Mouse (Mus musculus) embryonic facial prominence, embryonic 15.5 days (tissue): Measurements from ENCODE around the gene Cdip1. TPM values are rescaled to one million over a fixed set of nuclear protein-coding genes. Genes with fewer than 3 reads are reported as not detected.
"Not testable (repeated sequence)": the region's sequence is repeated elsewhere in the genome, so short reads cannot be mapped to it uniquely, and the experiment has no call there.

Source experiments
- ATAC-seq: fragments of 200-750 bp; cut with Nextera tagmentation; 2 replicates; pipeline ENCODE4 v1.8.0; 2017; ENCODE audit warnings: low read depth, moderate TSS enrichment; ENCODE audit not compliant: insufficient number of reproducible peaks, low FRiP score, low TSS enrichment
- H3K27ac ChIP-seq: fragments of 300-500 bp; sonication (generic); replicated peaks from 2 replicates; pipeline ENCODE4 v1.5.1; 2015; ENCODE audit warnings: mild to moderate bottlenecking, inconsistent platforms
- H3K27me3 ChIP-seq: fragments of 300-500 bp; sonication (generic); 2 replicates; pipeline ENCODE4 v1.6.1; 2015; ENCODE audit warnings: inconsistent platforms
- H3K36me3 ChIP-seq: fragments of 300-500 bp; sonication (generic); 2 replicates; pipeline ENCODE4 v1.6.1; 2015; ENCODE audit warnings: mild to moderate bottlenecking, inconsistent platforms
- H3K4me1 ChIP-seq: fragments of 300-500 bp; sonication (generic); 2 replicates; pipeline ENCODE4 v1.6.1; 2015; ENCODE audit warnings: inconsistent platforms
- H3K4me2 ChIP-seq: fragments of 300-500 bp; sonication (generic); replicated peaks from 2 replicates; pipeline ENCODE4 v1.6.1; 2015; ENCODE audit warnings: mild to moderate bottlenecking, inconsistent platforms
- H3K4me3 ChIP-seq: fragments of 300-500 bp; sonication (generic); replicated peaks from 2 replicates; pipeline ENCODE4 v1.5.1; 2015; ENCODE audit warnings: mild to moderate bottlenecking, inconsistent platforms
- H3K9ac ChIP-seq: fragments of 300-500 bp; sonication (generic); 2 replicates; pipeline ENCODE4 v1.6.1; 2015; ENCODE audit warnings: inconsistent platforms
- H3K9me3 ChIP-seq: fragments of 300-500 bp; sonication (generic); replicated peaks from 2 replicates; pipeline ENCODE4 v1.6.1; 2016; ENCODE audit warnings: inconsistent platforms
- WGBS: fragments of 180-500 bp; shearing (Covaris S2); methylation state at CpG from one replicate; pipeline ENCODE4 v1.1.7; 2015; 5-methylcytosine and 5-hydroxymethylcytosine counted together
- polyA plus RNA-seq: library from polyadenylated mRNA; unstranded; fragments of >200 nt; fragmentation: Nextera tagmentation; extraction: Ambion mirVana; gene quantifications from 2 replicates; pipeline ENCODE4 v1.2.1, GENCODE M21; 2015

Cdip1 gene
- polyA plus RNA-seq, 1 experiment from 2014 or later = 96.6 TPM

DNA sequence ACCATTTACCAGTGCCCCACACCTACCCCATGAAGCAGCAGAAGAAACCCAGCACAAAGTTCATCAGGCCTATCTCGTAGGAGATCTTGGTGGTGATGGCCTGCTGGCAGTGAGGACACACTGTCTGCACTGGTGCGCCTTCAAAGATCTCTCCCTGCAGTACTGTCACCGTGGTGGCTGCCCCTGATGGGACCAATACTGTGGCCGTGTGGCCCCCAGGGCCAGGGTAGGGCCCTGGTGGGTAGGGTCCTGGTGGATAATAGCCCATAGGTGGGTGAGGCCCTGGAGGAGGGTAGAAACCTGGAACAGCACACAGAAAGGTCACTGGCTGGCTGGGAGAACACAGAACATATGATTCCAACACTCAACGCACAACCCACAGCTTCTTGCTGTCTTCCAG lies 21.4 kb downstream of the Cdip1 start:
- Histone ChIP-seq H3K36me3 (peaks cover 67% of the 10 kb centered on the region), H3K9ac (no peak overlapping the region), H3K4me1 (peaks cover 8% of the 10 kb centered on the region), H3K9me3 (no peaks in the 10 kb centered on the region), H3K4me3 (no peak overlapping the region), H3K27me3 (no peaks in the 10 kb centered on the region), H3K27ac (no peak overlapping the region), H3K4me2 (no peak overlapping the region)
- no peak for ATAC-seq
- 89% methylated on average over 5 of the region's 5 CpGs for WGBS

DNA sequence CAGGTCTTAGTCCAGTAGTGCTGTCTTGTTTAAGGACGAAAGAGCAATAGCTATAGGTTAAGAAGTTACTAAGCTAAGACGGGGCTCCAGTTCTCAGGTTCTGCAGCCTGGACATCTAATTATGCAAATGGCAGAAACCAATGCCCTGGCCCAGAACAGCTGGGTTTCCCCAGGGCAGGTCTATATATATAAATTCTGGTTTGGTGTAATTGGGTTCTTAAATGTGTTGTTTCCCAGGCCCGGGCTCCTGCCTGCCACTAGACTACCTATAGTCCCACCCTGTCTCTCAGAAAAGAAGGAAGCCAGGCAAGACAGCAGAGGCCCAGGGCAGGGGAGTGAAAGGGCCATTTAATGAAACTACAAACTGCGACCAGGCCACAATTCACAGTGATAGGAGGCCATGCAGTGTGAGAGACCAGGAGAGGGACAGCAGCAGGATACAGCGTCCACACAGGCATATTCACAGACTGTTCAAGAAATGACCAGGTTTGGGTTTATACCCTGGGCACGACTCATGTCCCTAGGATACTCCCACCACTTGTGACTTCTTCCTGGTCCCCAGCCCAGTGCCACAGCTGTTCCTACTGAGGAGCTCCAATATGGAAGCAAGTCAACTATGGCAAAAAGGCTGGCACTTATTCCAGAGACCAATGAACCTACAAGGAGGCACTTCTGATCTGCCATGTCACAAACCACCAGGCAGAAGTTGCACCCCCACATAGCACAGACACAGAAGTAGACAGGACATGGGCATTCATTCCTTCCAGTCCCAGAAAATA lies 22.9 kb downstream of the Cdip1 start:
- Histone ChIP-seq H3K27me3 (no peaks in the 10 kb centered on the region), H3K4me2 (no peak overlapping the region), H3K27ac (no peak overlapping the region), H3K4me3 (no peak overlapping the region), H3K9me3 (no peaks in the 10 kb centered on the region), H3K9ac (no peak overlapping the region), H3K4me1 (no peaks in the 10 kb centered on the region), H3K36me3 (peaks cover 71% of the 10 kb centered on the region)
- no peak for ATAC-seq
- 79% methylated on average over 6 of the region's 6 CpGs for WGBS

- Histone ChIP-seq H3K27ac (no peak overlapping the region), H3K9ac (no peak overlapping the region), H3K27me3 (no peaks in the 10 kb centered on the region), H3K36me3 (peaks cover 71% of the 10 kb centered on the region), H3K4me1 (no peaks in the 10 kb centered on the region), H3K9me3 (no peaks in the 10 kb centered on the region), H3K4me3 (no peak overlapping the region), H3K4me2 (no peak overlapping the region)
- 87% methylated on average over 2 of the region's 2 CpGs for WGBS
- ATAC-seq = no peak
Observed at GRCm38 (mm10) chr16:4765852-4766251, 24.2 kb downstream of the Cdip1 start.

- Histone ChIP-seq H3K4me2 (no peak overlapping the region), H3K27me3 (no peaks in the 10 kb centered on the region), H3K9me3 (no peaks in the 10 kb centered on the region), H3K9ac (no peak overlapping the region), H3K4me3 (no peak overlapping the region), H3K27ac (no peak overlapping the region), H3K4me1 (no peaks in the 10 kb centered on the region), H3K36me3 (peaks cover 49% of the 10 kb centered on the region)
- WGBS = 40% methylated on average over 2 of the region's 2 CpGs
- ATAC-seq = no peak
Observed at GRCm38 (mm10) chr16:4763276-4763675, 26.8 kb downstream of the Cdip1 start.

DNA sequence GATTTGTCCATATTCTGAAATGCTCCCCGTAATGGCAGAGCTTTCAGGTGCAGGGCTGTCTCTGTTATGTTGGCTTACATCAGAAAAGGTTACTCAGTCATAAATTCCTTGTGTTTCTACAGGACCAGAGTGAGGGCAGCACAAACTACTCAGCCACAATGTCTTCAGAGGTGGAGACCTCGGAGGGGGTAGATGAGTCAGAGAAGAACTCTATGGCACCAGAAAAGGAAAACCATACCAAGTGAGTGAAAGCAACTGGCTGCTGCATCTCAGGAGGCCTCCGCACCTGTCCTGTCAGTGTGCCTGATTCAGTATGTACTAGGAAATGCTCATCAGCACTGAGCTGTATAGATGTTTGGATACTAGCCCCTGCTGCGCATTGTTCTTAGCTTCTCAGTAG lies 27.7 kb downstream of the Cdip1 start:
- Histone ChIP-seq H3K27me3 (no peaks in the 10 kb centered on the region), H3K9ac (no peak overlapping the region), H3K4me3 (no peak overlapping the region), H3K36me3 (peaks cover 40% of the 10 kb centered on the region), H3K4me2 (no peak overlapping the region), H3K4me1 (no peaks in the 10 kb centered on the region), H3K9me3 (no peaks in the 10 kb centered on the region), H3K27ac (no peak overlapping the region)
- ATAC-seq = no peak
- WGBS = 92% methylated on average over 4 of the region's 4 CpGs

- peak overlapping the region; percentile 9; the same call in 1 of the 2 replicates for H3K9ac ChIP-seq
- H3K27me3 ChIP-seq, H3K36me3 ChIP-seq, H3K9me3 ChIP-seq, H3K4me1 ChIP-seq: not testable (repeated sequence)
- H3K27ac ChIP-seq = peak overlapping the region; percentile 71
- peak; percentile 76 for ATAC-seq
- H3K4me2 ChIP-seq = peak overlapping the region; percentile 38
- WGBS = 1% methylated on average over 38 of the region's 42 CpGs
- H3K4me3 ChIP-seq = peak overlapping the region; percentile 40
Observed at GRCm38 (mm10) chr16:4756660-4757335, 33.3 kb downstream of the Cdip1 start.

DNA sequence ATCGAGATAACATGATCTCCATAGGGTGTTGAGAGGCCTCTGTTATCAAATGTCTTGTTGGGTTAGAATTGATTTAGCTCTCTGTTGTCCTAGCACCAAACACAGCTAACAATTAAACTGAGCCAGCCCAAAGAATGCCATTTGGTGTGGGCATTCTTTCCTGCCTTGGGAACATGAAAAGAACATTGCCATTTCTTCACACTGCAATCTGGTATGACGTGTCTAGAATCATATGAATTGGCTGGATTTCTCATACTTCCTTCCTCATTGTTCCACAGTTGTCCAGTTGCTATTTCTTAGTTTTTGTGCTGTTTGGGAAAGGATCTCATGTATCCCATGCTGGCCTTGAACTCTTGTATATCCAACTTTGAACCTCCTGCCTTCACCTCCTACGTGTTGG lies 36.0 kb downstream of the Cdip1 start:
- WGBS = 88% methylated on average over 3 of the region's 3 CpGs
- no peak overlapping the region for H3K4me3 ChIP-seq
- H3K27me3 ChIP-seq = no peaks in the 10 kb centered on the region
- no peak overlapping the region for H3K4me2 ChIP-seq
- no peaks in the 10 kb centered on the region for H3K9me3 ChIP-seq
- no peak overlapping the region for H3K9ac ChIP-seq
- H3K4me1 ChIP-seq = 0 out of 2 replicates have a peak, but pooled peaks cover 6% of the 10 kb centered on the region
- ATAC-seq = no peak
- H3K36me3 ChIP-seq = no peaks in the 10 kb centered on the region
- no peak overlapping the region for H3K27ac ChIP-seq

DNA sequence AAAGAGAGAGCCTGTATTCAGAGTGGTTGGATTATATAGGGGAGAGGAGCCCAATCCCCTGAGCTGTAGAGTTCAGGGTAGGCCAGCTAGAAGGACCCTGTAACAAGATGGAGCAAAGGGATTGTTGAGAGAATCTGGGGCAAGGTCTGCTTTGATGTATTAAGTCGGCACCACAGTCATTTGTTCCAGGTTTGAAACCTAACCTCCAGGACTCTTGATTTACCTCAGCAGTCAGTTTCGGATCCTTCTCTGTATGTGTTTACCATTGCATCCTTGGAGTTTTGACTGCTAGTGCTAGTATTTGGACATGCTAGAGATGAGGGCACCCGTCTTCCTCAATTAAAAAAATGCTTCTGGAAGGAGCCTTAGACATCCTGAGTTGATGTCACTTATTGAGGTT lies 37.9 kb downstream of the Cdip1 start:
- no peaks in the 10 kb centered on the region for H3K36me3 ChIP-seq
- H3K27ac ChIP-seq = no peak overlapping the region
- H3K4me3 ChIP-seq = no peak overlapping the region
- H3K4me2 ChIP-seq = no peak overlapping the region
- H3K4me1 ChIP-seq = 0 out of 2 replicates have a peak, but pooled peaks cover 6% of the 10 kb centered on the region
- ATAC-seq = no peak
- 86% methylated on average over 3 of the region's 3 CpGs for WGBS
- no peaks in the 10 kb centered on the region for H3K27me3 ChIP-seq
- H3K9ac ChIP-seq = no peak overlapping the region
- no peaks in the 10 kb centered on the region for H3K9me3 ChIP-seq

GRCm38 (mm10) chr16:4742186-4742585 lies 47.9 kb downstream of the Cdip1 start:
- H3K4me3 ChIP-seq = no peak overlapping the region
- H3K27me3 ChIP-seq = no peaks in the 10 kb centered on the region
- H3K36me3 ChIP-seq = peaks cover 7% of the 10 kb centered on the region; the same call in 1 of the 2 replicates
- 100% methylated on average over 1 of the region's 1 CpGs for WGBS
- H3K9ac ChIP-seq = no peak overlapping the region
- H3K4me1 ChIP-seq = no peaks in the 10 kb centered on the region
- no peak overlapping the region for H3K27ac ChIP-seq
- no peaks in the 10 kb centered on the region for H3K9me3 ChIP-seq
- ATAC-seq = no peak
- H3K4me2 ChIP-seq = no peak overlapping the region

DNA sequence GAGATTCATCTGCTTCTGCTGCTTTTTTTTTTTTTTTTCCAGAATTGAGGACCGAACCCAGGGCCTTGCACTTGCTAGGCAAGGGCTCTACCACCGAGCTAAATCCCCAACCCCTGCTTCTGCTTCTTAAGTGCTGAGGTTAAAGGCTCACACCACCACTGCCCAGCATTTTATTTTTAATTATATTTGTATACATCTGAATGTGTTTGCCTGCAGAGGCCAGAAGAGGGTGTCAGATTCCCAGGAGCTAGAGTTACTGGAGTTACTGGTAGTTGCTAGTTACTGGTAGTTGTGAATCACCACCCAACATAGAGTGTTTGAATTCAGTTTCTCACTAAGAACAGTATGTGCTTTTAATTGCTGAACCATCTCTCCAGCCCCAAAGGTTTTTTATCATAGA lies 50.1 kb downstream of the Cdip1 start:
- Histone ChIP-seq H3K4me1 (no peaks in the 10 kb centered on the region; the same call in 1 of the 2 replicates), H3K27me3 (no peaks in the 10 kb centered on the region), H3K9ac (no peak overlapping the region), H3K4me2 (no peak overlapping the region), H3K9me3 (no peaks in the 10 kb centered on the region), H3K36me3 (peaks cover 12% of the 10 kb centered on the region), H3K27ac (no peak overlapping the region), H3K4me3 (no peak overlapping the region)
- WGBS = 79% methylated on average over 2 of the region's 2 CpGs
- ATAC-seq = no peak

GRCm38 (mm10) chr16:4736262-4736661 lies 53.8 kb downstream of the Cdip1 start:
- Histone ChIP-seq H3K36me3 (peaks cover 5% of the 10 kb centered on the region; the same call in 1 of the 2 replicates), H3K9me3 (no peaks in the 10 kb centered on the region), H3K4me3 (no peak overlapping the region), H3K27me3 (no peaks in the 10 kb centered on the region), H3K9ac (no peak overlapping the region), H3K27ac (no peak overlapping the region), H3K4me2 (no peak overlapping the region), H3K4me1 (no peaks in the 10 kb centered on the region; the same call in 1 of the 2 replicates)
- WGBS = 77% methylated on average over 2 of the region's 2 CpGs
- peak; percentile 34; the same call in 1 of the 2 replicates for ATAC-seq
